Mouse (Mus musculus): Measurements from ENCODE around the gene Ppp1r3c. TPM values are rescaled to one million over a fixed set of nuclear protein-coding genes. Genes with fewer than 3 reads are reported as not detected.
A peak's percentile ranks its signal among the peaks of the same experiment; 100 is the strongest.

Ppp1r3c gene
- polyA plus RNA-seq, 1 experiment from 2014 or later: 11.3 TPM

GRCm38 (mm10) chr19:36691245-36691644 lies 45.2 kb downstream of the Ppp1r3c start:
- H3K9ac ChIP-seq: no peak overlapping the region
- no peak overlapping the region for H3K27ac ChIP-seq
- H3K4me3 ChIP-seq (replicated peaks): no peak overlapping the region
- ATAC-seq: no peak
- 90% methylated on average over 2 of the region's 2 CpGs for WGBS
- H3K4me1 ChIP-seq (replicated peaks): peaks cover 23% of the 10 kb centered on the region
- no peaks in the 10 kb centered on the region for H3K36me3 ChIP-seq
- no peak overlapping the region for H3K4me2 ChIP-seq (replicated peaks)
- H3K9me3 ChIP-seq: no peaks in the 10 kb centered on the region
- H3K27me3 ChIP-seq (replicated peaks): no peaks in the 10 kb centered on the region

- Histone ChIP-seq H3K4me1 (replicated peaks) (peaks cover 23% of the 10 kb centered on the region), H3K9me3 (no peaks in the 10 kb centered on the region), H3K27me3 (replicated peaks) (no peaks in the 10 kb centered on the region), H3K4me3 (replicated peaks) (no peak overlapping the region), H3K36me3 (no peaks in the 10 kb centered on the region), H3K4me2 (replicated peaks) (no peak overlapping the region), H3K27ac (peak overlapping the region; percentile 93), H3K9ac (no peak overlapping the region)
- ATAC-seq: no peak
- 30% methylated on average over 5 of the region's 5 CpGs for WGBS
Observed at GRCm38 (mm10) chr19:36689205-36689604, 47.2 kb downstream of the Ppp1r3c start.

GRCm38 (mm10) chr19:36687843-36688637 lies 48.4 kb downstream of the Ppp1r3c start:
- Histone ChIP-seq H3K36me3 (no peaks in the 10 kb centered on the region), H3K27me3 (replicated peaks) (no peaks in the 10 kb centered on the region), H3K4me3 (replicated peaks) (no peak overlapping the region), H3K4me2 (replicated peaks) (no peak overlapping the region), H3K9ac (no peak overlapping the region), H3K4me1 (replicated peaks) (peaks cover 23% of the 10 kb centered on the region), H3K9me3 (no peaks in the 10 kb centered on the region), H3K27ac (peak overlapping the region; percentile 93)
- WGBS: 42% methylated on average over 8 of the region's 8 CpGs
- peak; percentile 94 for ATAC-seq

- Histone ChIP-seq H3K27ac (peak overlapping the region; percentile 93; the same call in 1 of the 2 replicates), H3K4me3 (replicated peaks) (no peak overlapping the region), H3K4me1 (replicated peaks) (peaks cover 23% of the 10 kb centered on the region), H3K36me3 (no peaks in the 10 kb centered on the region), H3K27me3 (replicated peaks) (no peaks in the 10 kb centered on the region), H3K4me2 (replicated peaks) (no peak overlapping the region), H3K9me3 (no peaks in the 10 kb centered on the region), H3K9ac (no peak overlapping the region)
- no peak for ATAC-seq
- 72% methylated on average over 9 of the region's 9 CpGs for WGBS
Observed at GRCm38 (mm10) chr19:36687044-36687443, 49.4 kb downstream of the Ppp1r3c start.

GRCm38 (mm10) chr19:36686016-36686415 lies 50.4 kb downstream of the Ppp1r3c start:
- ATAC-seq: no peak
- peaks cover 23% of the 10 kb centered on the region for H3K4me1 ChIP-seq (replicated peaks)
- no peaks in the 10 kb centered on the region for H3K27me3 ChIP-seq (replicated peaks)
- no peak overlapping the region for H3K4me2 ChIP-seq (replicated peaks)
- 0 out of 2 replicates have a peak overlapping the region, but pooled peaks have one; percentile 7 for H3K27ac ChIP-seq
- H3K9ac ChIP-seq: no peak overlapping the region
- 80% methylated on average over 11 of the region's 11 CpGs for WGBS
- no peaks in the 10 kb centered on the region for H3K9me3 ChIP-seq
- no peaks in the 10 kb centered on the region for H3K36me3 ChIP-seq
- no peak overlapping the region for H3K4me3 ChIP-seq (replicated peaks)

GRCm38 (mm10) chr19:36682560-36682959 lies 53.9 kb downstream of the Ppp1r3c start:
- H3K4me3 ChIP-seq (replicated peaks): no peak overlapping the region
- WGBS: 73% methylated on average over 2 of the region's 2 CpGs
- ATAC-seq: no peak
- no peak overlapping the region for H3K27ac ChIP-seq
- no peak overlapping the region for H3K9ac ChIP-seq
- no peak overlapping the region for H3K4me2 ChIP-seq (replicated peaks)
- no peaks in the 10 kb centered on the region for H3K9me3 ChIP-seq
- peaks cover 12% of the 10 kb centered on the region for H3K4me1 ChIP-seq (replicated peaks)
- H3K36me3 ChIP-seq: no peaks in the 10 kb centered on the region
- no peaks in the 10 kb centered on the region for H3K27me3 ChIP-seq (replicated peaks)

Other genes with a start within 250 kb of the Ppp1r3c start
- 1.9 and 2.2 TPM in 2 replicates for gene Hectd2, start 182.0 kb downstream of the Ppp1r3c start, polyA plus RNA-seq (2015; fragmentation: Nextera tagmentation; extraction: Ambion mirVana)
- 40.7 and 40.9 TPM in 2 replicates for gene Tnks2, start 97.6 kb upstream of the Ppp1r3c start, polyA plus RNA-seq (2015; fragmentation: Nextera tagmentation; extraction: Ambion mirVana)
- 4.2 and 5.0 TPM in 2 replicates for gene Fgfbp3, start 183.0 kb upstream of the Ppp1r3c start, polyA plus RNA-seq (2015; fragmentation: Nextera tagmentation; extraction: Ambion mirVana)
- 8.3 and 9.1 TPM in 2 replicates for gene Btaf1, start 189.4 kb upstream of the Ppp1r3c start, polyA plus RNA-seq (2015; fragmentation: Nextera tagmentation; extraction: Ambion mirVana)